Mouse (Mus musculus) testis, adult 2 months (tissue): ENCODE measurements at regions not wholly inside any gene's neighbourhood (a gene's known extent, or its start where the extent isn't known, plus 50 kb on each side); places are given as distances from the start of the nearest gene placed in this dataset.

Source experiments
- CTCF ChIP-seq: fragments of 200-500 bp; IDR thresholded peaks from 2 replicates; pipeline ENCODE4 v1.5.1; 2012; ENCODE audit warnings: low read depth, mild to moderate bottlenecking, inconsistent platforms, low read length, moderate library complexity; ENCODE audit not compliant: control insufficient read depth, insufficient read depth, insufficient replicate concordance
- POLR2A ChIP-seq: fragments of 200-500 bp; IDR thresholded peaks from 2 replicates; pipeline ENCODE4 v1.6.1; 2012; ENCODE audit warnings: low read depth, mild to moderate bottlenecking, inconsistent platforms, low read length, moderate library complexity; ENCODE audit not compliant: control insufficient read depth

- TF ChIP-seq POLR2A, result no peak
- no peak for TF ChIP-seq CTCF
Measured at GRCm38 (mm10) chr4:106096130-106096529, 219.9 kb upstream of the Usp24 start.
